Mouse (Mus musculus): Measurements from ENCODE around the gene Eif4enif1. TPM values are rescaled to one million over a fixed set of nuclear protein-coding genes. Genes with fewer than 3 reads are reported as not detected.

Eif4enif1 gene
- total RNA-seq, 2 experiments from 2014 or later = 41.5 to 43.0 TPM

- no peak for DNase-seq
- intact Hi-C loops (cut with DNase I) = no loop called here
These were observed 91.2 kb downstream of the Eif4enif1 start for GRCm38 (mm10) chr11:3293361-3293760.

Other genes starting within 250 kb of the Eif4enif1 start
- 10 to 100 TPM; 22.6 to 24.0 TPM for gene Sfi1, start 8.9 kb upstream of the Eif4enif1 start, total RNA-seq (2021)
- gene Drg1, start 64.0 kb downstream of the Eif4enif1 start, total RNA-seq (2021) = 10 to 100 TPM; 58.5 to 63.1 TPM
- 10 to 100 TPM; 26.6 to 30.4 TPM for gene Patz1, start 86.5 kb downstream of the Eif4enif1 start, total RNA-seq (2021)
- gene Pik3ip1, start 128.0 kb downstream of the Eif4enif1 start, total RNA-seq (2021) = 10 to 100 TPM; 34.0 to 39.8 TPM
- gene Limk2, start 206.8 kb downstream of the Eif4enif1 start, total RNA-seq (2021) = 10 to 100 TPM; 21.6 to 24.9 TPM
- gene Rnf185, start 250.0 kb downstream of the Eif4enif1 start, total RNA-seq (2021) = 10 to 100 TPM; 22.6 to 23.0 TPM